Mouse (Mus musculus) embryonic fibroblast, embryonic 13.5 days (primary cell): ENCODE data around the gene Snx12.

ENCODE experiments used
- CTCF ChIP-seq: IDR thresholded peaks from 2 replicates; pipeline ENCODE4 v1.5.1; 2011; ENCODE audit warnings: mild to moderate bottlenecking, control low read depth, low read length, moderate library complexity, borderline replicate concordance; ENCODE audit not compliant: insufficient read depth
- POLR2A ChIP-seq: IDR thresholded peaks from 2 replicates; pipeline ENCODE4 v1.6.1; 2011; ENCODE audit warnings: low read depth, mild to moderate bottlenecking, control low read depth, low read length, moderate library complexity

- TF ChIP-seq CTCF (no peak), POLR2A (no peak)
These were observed 41.5 kb upstream of the Snx12 start, which contains the start of gene Gm614 for GRCm38 (mm10) chrX:101263892-101264291.
